Mouse (Mus musculus) myocyte (in vitro differentiated cells): Measurements from ENCODE around the gene Zfp526.

Source experiments
- CEBPB ChIP-seq: IDR thresholded peaks from 2 replicates; pipeline ENCODE4 v1.6.1; 2011; ENCODE audit warnings: mild to moderate bottlenecking, moderate library complexity; ENCODE audit not compliant: poor library complexity, insufficient read depth, severe bottlenecking
- MAX ChIP-seq: IDR thresholded peaks from one replicate; pipeline ENCODE4 v1.6.1; 2011; ENCODE audit warnings: low read depth, mild to moderate bottlenecking, control low read depth
- POLR2A ChIP-seq: IDR thresholded peaks from one replicate; pipeline ENCODE4 v1.6.1; 2011; ENCODE audit warnings: low read depth, mild to moderate bottlenecking, control low read depth, moderate library complexity; ENCODE audit not compliant: insufficient read length
- USF1 ChIP-seq: IDR thresholded peaks from one replicate; pipeline ENCODE4 v1.6.1; 2011; ENCODE audit warnings: low read depth, mild to moderate bottlenecking, control low read depth, moderate library complexity

DNA sequence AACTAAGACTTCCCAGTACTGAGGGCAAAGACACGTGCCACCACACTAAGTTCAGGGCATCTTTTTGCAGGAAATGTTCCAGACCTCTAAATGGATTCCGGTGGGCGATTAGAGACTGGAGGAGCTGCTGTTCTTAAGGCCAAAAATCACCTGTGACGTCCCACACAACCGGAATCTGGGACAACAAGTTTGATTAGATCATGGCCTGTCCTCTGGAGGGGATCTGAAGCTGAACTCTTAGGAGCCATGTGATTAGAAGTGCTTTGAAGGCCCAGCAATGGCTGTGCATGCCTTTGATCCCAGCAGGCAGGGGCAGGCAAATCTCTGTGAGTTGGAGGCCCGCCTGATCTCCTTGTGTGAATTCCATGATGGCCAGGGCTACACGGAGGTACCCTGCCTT, 19.4 kb downstream of the Zfp526 start:
- no peak for TF ChIP-seq POLR2A
- TF ChIP-seq CEBPB: no peak
- no peak for TF ChIP-seq USF1
- TF ChIP-seq MAX: no peak
